Comparison of ENCODE assay signal across 13 mouse cellular contexts in the genomic region with DNA sequence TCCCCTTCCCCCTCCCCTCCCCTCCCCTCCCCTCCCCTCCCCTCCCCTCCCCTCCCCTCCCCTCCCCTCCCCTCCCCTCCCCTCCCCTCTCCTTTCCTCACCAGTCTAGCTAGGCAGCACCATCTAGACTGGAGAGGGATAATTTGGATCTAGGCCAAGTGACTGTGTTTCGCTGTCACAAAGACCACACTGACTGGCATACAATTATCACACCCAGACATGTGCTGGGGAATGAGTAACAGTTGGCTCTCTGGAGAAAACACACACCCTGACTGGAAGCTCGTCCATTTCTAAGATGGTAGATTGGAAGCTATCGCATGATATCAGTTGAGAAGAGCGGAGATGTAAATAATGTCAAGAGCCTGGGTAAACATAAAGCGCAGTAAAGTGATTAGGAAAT.
DNase-seq lines count a peak whose midpoint lies in the region; ATAC-seq and TF ChIP-seq lines count a peak whose summit lies in the region.
"Had no signal": no experiment of that assay in that cellular context is flagged by ENCODE, and none has a peak within 500 bp of the region (broad histone marks: within the 10 kb centered on the region; RNA-seq: fewer than 3 reads in every experiment).

No protein-coding gene starts in this region.

- no peaks in the 10 kb centered on the region for H3K36me3 ChIP-seq in lung, embryonic 14.5 days (ENCODE audit: insufficient read depth)
- no peaks in the 10 kb centered on the region for H3K36me3 ChIP-seq in forebrain, embryonic 14.5 days (ENCODE audit: control insufficient read depth, insufficient read depth, low read length)

- TF ChIP-seq POLR2A in lung, adult 2 months (IDR thresholded peaks at IDR 0.05; ENCODE audit: borderline replicate concordance, extremely low read depth, low read depth, low read length), result no peak

- peak; percentile 89 for DNase-seq in lung, embryonic 14.5 days
- DNase-seq in lung, adult 2 months, result no peak
- peak; percentile 46 for DNase-seq in MN1 (ENCODE audit: low spot score)
- DNase-seq in forebrain, embryonic 14.5 days (ENCODE audit: low spot score), result peak; percentile 90
- DNase-seq in kidney, postnatal 14 days, result no peak
- no peak for DNase-seq in embryo, embryonic 9.5 days (ENCODE audit: extremely low spot score)
- DNase-seq in cerebellum, adult 9-10 months, result no peak
- DNase-seq: liver; right cerebral cortex, adult 18-20 months; thymus, postnatal 25 days had no signal

- no peak for TF ChIP-seq CTCF in lung, embryonic 14.5 days (IDR thresholded peaks at IDR 0.05; ENCODE audit: low read depth)
- TF ChIP-seq CTCF in lung, adult 2 months (IDR thresholded peaks at IDR 0.05; ENCODE audit: insufficient read depth, low read length), result no peak

- no peak overlapping the region for H3K4me3 ChIP-seq in lung, embryonic 14.5 days (ENCODE audit: low read depth, low read length)
- H3K4me3 ChIP-seq in lung, adult 2 months (replicated peaks; ENCODE audit: extremely low read depth, low read depth, low read length), result no peak overlapping the region
- no peak overlapping the region for H3K4me3 ChIP-seq in forebrain, embryonic 14.5 days (ENCODE audit: low read depth, low read length)
- H3K4me3 ChIP-seq: heart, embryonic 13.5 days had no signal

- no peak overlapping the region for H3K9ac ChIP-seq in lung, embryonic 14.5 days
- no peak overlapping the region for H3K9ac ChIP-seq in forebrain, embryonic 14.5 days (ENCODE audit: low read length)
- H3K9ac ChIP-seq: heart, embryonic 13.5 days had no signal

- 0 out of 2 replicates have a peak, but pooled peaks cover 8% of the 10 kb centered on the region for H3K27me3 ChIP-seq in lung, embryonic 14.5 days (ENCODE audit: insufficient read depth, low read length)
- H3K27me3 ChIP-seq in forebrain, embryonic 14.5 days (replicated peaks; ENCODE audit: control insufficient read depth, insufficient read depth, low read length), result no peaks in the 10 kb centered on the region
- H3K27me3 ChIP-seq: heart, embryonic 13.5 days had no signal

- 18% methylated on average over 5 of the region's 5 CpGs for WGBS in lung, embryonic 14.5 days
- 34% methylated on average over 5 of the region's 5 CpGs for WGBS in lung, adult 2 months
- WGBS in forebrain, embryonic 14.5 days, result 52% methylated on average over 5 of the region's 5 CpGs

- H3K27ac ChIP-seq in lung, embryonic 14.5 days (ENCODE audit: low read depth), result no peak overlapping the region
- H3K27ac ChIP-seq in forebrain, embryonic 14.5 days (ENCODE audit: low read depth, low read length), result no peak overlapping the region
- H3K27ac ChIP-seq: kidney, postnatal 0 days had no signal

- H3K4me2 ChIP-seq in lung, embryonic 14.5 days, result no peak overlapping the region
- no peak overlapping the region for H3K4me2 ChIP-seq in forebrain, embryonic 14.5 days (ENCODE audit: low read length)
- H3K4me2 ChIP-seq: heart, embryonic 13.5 days had no signal

- H3K4me1 ChIP-seq in lung, embryonic 14.5 days (ENCODE audit: insufficient read depth), result peaks cover 6% of the 10 kb centered on the region; the same call in 1 of the 2 replicates
- peaks cover 9% of the 10 kb centered on the region for H3K4me1 ChIP-seq in lung, adult 2 months (ENCODE audit: control insufficient read depth, insufficient read depth, low read length)
- no peaks in the 10 kb centered on the region for H3K4me1 ChIP-seq in forebrain, embryonic 14.5 days (ENCODE audit: control insufficient read depth, insufficient read depth, low read length)

- peak; percentile 82 for ATAC-seq in lung, embryonic 14.5 days (ENCODE audit: insufficient read depth)
- ATAC-seq in forebrain, embryonic 14.5 days, result peak; percentile 95
- peak; percentile 42 for ATAC-seq in megakaryocyte progenitor cell, adult 5-6 weeks (replicated peaks; ENCODE audit: poor library complexity)

- H3K9me3 ChIP-seq in lung, embryonic 14.5 days (ENCODE audit: low read depth, low read length), result 0 out of 2 replicates have a peak, but pooled peaks cover 5% of the 10 kb centered on the region
- H3K9me3 ChIP-seq in forebrain, embryonic 14.5 days (replicated peaks; ENCODE audit: control insufficient read depth, low read length), result no peaks in the 10 kb centered on the region

Comparison
In these comparisons a context has a peak if more than half of its experiments do, and no peak if none do; other contexts are left out.
1. DNase-seq: peak in lung, embryonic 14.5 days (single experiment), MN1 (single experiment) and forebrain, embryonic 14.5 days (single experiment); none in lung, adult 2 months (single experiment), kidney, postnatal 14 days (single experiment), embryo, embryonic 9.5 days (single experiment) and cerebellum, adult 9-10 months (single experiment).
2. ATAC-seq: peak in every context shown above with its lines; median percentile 95 in forebrain, embryonic 14.5 days; 82 in lung, embryonic 14.5 days; 42 in megakaryocyte progenitor cell, adult 5-6 weeks.